Mouse (Mus musculus) right cerebral cortex, postnatal 36 days (tissue): ENCODE data around the gene Hoxd3.

Source experiments
- DNase-seq, 2 experiments: peaks; one replicate each; pipeline ENCODE4 v3.0.0; 2022; ENCODE audit warnings: low spot score in 2 of 2, mixed read lengths in 1 of 2

Hoxd3 gene

GRCm38 (mm10) chr2:74692808-74693431, 18.8 kb upstream of the Hoxd3 start:
- DNase-seq, result no peak

GRCm38 (mm10) chr2:74693432-74693827, 18.3 kb upstream of the Hoxd3 start:
- no peak for DNase-seq

GRCm38 (mm10) chr2:74694066-74694465, 17.7 kb upstream of the Hoxd3 start:
- no peak for DNase-seq

GRCm38 (mm10) chr2:74695383-74695782, 16.3 kb upstream of the Hoxd3 start:
- no peak for DNase-seq

- no peak for DNase-seq
Observed at GRCm38 (mm10) chr2:74695813-74696430, 15.8 kb upstream of the Hoxd3 start.

- no peak for DNase-seq
Observed at GRCm38 (mm10) chr2:74696442-74697335, 15.0 kb upstream of the Hoxd3 start.

GRCm38 (mm10) chr2:74697567-74698121, 14.1 kb upstream of the Hoxd3 start, which contains the start of gene Hoxd9:
TSS of gene Hoxd9 (plus strand) at chr2:74697727.
- DNase-seq, result no peak

GRCm38 (mm10) chr2:74698201-74699052, 13.3 kb upstream of the Hoxd3 start:
- DNase-seq, result no peak

GRCm38 (mm10) chr2:74699053-74699430, 12.7 kb upstream of the Hoxd3 start:
- no peak for DNase-seq

GRCm38 (mm10) chr2:74699664-74700545, 11.8 kb upstream of the Hoxd3 start:
- DNase-seq, result no peak

GRCm38 (mm10) chr2:74700546-74701112, 11.1 kb upstream of the Hoxd3 start:
- DNase-seq, result no peak

- DNase-seq, result peak; percentile 24 to 51
Observed at GRCm38 (mm10) chr2:74701949-74702819, 9.5 kb upstream of the Hoxd3 start.

GRCm38 (mm10) chr2:74702820-74703219, 8.9 kb upstream of the Hoxd3 start:
- DNase-seq, result no peak

- DNase-seq, result no peak
Observed at GRCm38 (mm10) chr2:74703317-74703716, 8.4 kb upstream of the Hoxd3 start.

- no peak for DNase-seq
Observed at GRCm38 (mm10) chr2:74703720-74704392, 7.9 kb upstream of the Hoxd3 start.

- no peak for DNase-seq
Observed at GRCm38 (mm10) chr2:74704393-74704998, 7.2 kb upstream of the Hoxd3 start, which contains the start of gene Hoxd8. TSS of gene Hoxd8 (plus strand) at chr2:74704615.

- no peak for DNase-seq
Observed at GRCm38 (mm10) chr2:74704999-74705466, 6.7 kb upstream of the Hoxd3 start.
